Mouse (Mus musculus) left cerebral cortex, postnatal 10 days (tissue): ENCODE results near the gene Chrna4. TPM values are rescaled to one million over a fixed set of nuclear protein-coding genes. Genes with fewer than 3 reads are reported as not detected.

Experiments used
- DNase-seq, 2 experiments: peaks; one replicate each; pipeline ENCODE4 v3.0.0; 2021 to 2022; ENCODE audit warnings: low spot score in 2 of 2, mixed read lengths in 1 of 2; ENCODE audit errors: extremely low spot score in 1 of 2
- intact Hi-C: fragments of 180-260 bp; cut with DNase I; formaldehyde crosslinking; loops from one replicate; pipeline ENCODE4 v1.15.1; 2025
- total RNA-seq, 2 experiments: library from RNA; stranded (reverse); gene quantifications; 2 replicates each; pipeline ENCODE4 v1.2.3; 2021

The Chrna4 gene
- total RNA-seq, 2 experiments from 2014 or later: 40.5 to 44.1 TPM

GRCm38 (mm10) chr2:180986449-180986848 is 56.9 kb downstream of the Chrna4 start, which contains the start of gene Col20a1:
Gene Col20a1, plus strand, starts transcription at chr2:180986535.
- no peak for DNase-seq
- intact Hi-C loops: no loop called here

GRCm38 (mm10) chr2:180985635-180986034 is 57.7 kb downstream of the Chrna4 start:
- DNase-seq: no peak
- intact Hi-C loops: no loop called here

DNA sequence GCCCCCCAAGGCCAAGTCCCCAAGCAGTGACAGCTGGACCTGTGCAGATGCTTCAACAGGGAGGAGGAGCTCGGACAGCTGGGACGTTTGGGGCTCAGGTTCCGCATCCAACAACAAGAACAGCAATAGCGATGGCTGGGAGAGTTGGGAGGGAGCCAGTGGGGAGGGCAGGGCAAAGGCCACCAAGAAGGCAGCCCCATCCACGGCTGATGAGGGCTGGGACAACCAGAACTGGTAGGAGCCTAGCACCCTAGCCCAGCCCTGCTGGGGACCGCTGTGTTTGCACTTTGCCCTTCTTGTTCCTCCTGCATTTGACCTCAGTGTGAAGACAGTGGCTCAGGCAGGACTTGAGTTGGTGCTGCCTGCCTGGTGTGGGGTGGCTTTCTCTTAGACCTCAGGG is 62.2 kb downstream of the Chrna4 start:
- no peak for DNase-seq
- intact Hi-C loops: no loop called here

Other genes starting within 250 kb of the Chrna4 start
- 10 to 100 TPM; 62.7 to 67.6 TPM for gene Ythdf1, start 122.6 kb downstream of the Chrna4 start, total RNA-seq
- gene Birc7, start 114.5 kb downstream of the Chrna4 start, total RNA-seq: not detected
- gene Nkain4, start 88.8 kb downstream of the Chrna4 start, total RNA-seq: 10 to 100 TPM; 39.3 to 39.9 TPM
- gene Arfgap1, start 76.3 kb downstream of the Chrna4 start, total RNA-seq: 100 to 1,000 TPM; 127 to 128 TPM
- gene Col20a1, start 57.0 kb downstream of the Chrna4 start, total RNA-seq: under 1 TPM; 0.87 to 0.94 TPM
- 100 to 1,000 TPM; 178 to 181 TPM for gene Kcnq2, start 91.8 kb upstream of the Chrna4 start, total RNA-seq
- 100 to 1,000 TPM; 898 to 906 TPM for gene Eef1a2, start 113.5 kb upstream of the Chrna4 start, total RNA-seq
- 100 to 1,000 TPM; 111 to 117 TPM for gene Ppdpf, start 143.7 kb upstream of the Chrna4 start, total RNA-seq
- not detected for gene Ptk6, start 159.2 kb upstream of the Chrna4 start, total RNA-seq
- gene Srms, start 169.6 kb upstream of the Chrna4 start, total RNA-seq: under 1 TPM; 0.21 to 0.22 TPM
- gene Fndc11, start 176.5 kb upstream of the Chrna4 start, total RNA-seq: not detected
- gene Helz2, start 198.5 kb upstream of the Chrna4 start, total RNA-seq: 1 to 10 TPM; 1.4 to 1.7 TPM
- gene Gmeb2, start 244.5 kb upstream of the Chrna4 start, total RNA-seq: 10 to 100 TPM; 15.5 to 17.6 TPM